Mouse (Mus musculus) spleen, embryonic (tissue): ENCODE results near the gene Lysmd1.

ENCODE experiments used
- CTCF ChIA-PET: fragments of 350-600 bp; sonication (Branson Sonifier 250); formaldehyde crosslinking; loops from one replicate; lab custom pipeline; 2022; lab: Charles Lee

Lysmd1 gene

GRCm38 (mm10) chr3:95171105-95171504 is 37.2 kb downstream of the Lysmd1 start:
- CTCF ChIA-PET = no interaction called here

GRCm38 (mm10) chr3:95172526-95173255 is 38.8 kb downstream of the Lysmd1 start:
- CTCF ChIA-PET = interaction anchor here (0.6 kb wide), 2 partner anchors 18 to 31 kb away, joined by 3 read pairs; partner anchors contain the start of gene Tnfaip8l2

- CTCF ChIA-PET = interaction anchor here (0.6 kb wide), 2 partner anchors 18 to 32 kb away, joined by 3 read pairs; partner anchors contain the start of gene Tnfaip8l2
Observed at GRCm38 (mm10) chr3:95173256-95173949, 39.5 kb downstream of the Lysmd1 start.

- CTCF ChIA-PET = no interaction called here
Observed at GRCm38 (mm10) chr3:95174011-95174592, 40.2 kb downstream of the Lysmd1 start.

GRCm38 (mm10) chr3:95176500-95176899 is 42.6 kb downstream of the Lysmd1 start:
- CTCF ChIA-PET = no interaction called here

- CTCF ChIA-PET = interaction anchor here (0.8 kb wide), 1 partner anchor 91 kb away, joined by 25 read pairs; no protein-coding TSS in a partner anchor
Observed at GRCm38 (mm10) chr3:95177583-95177982, 43.7 kb downstream of the Lysmd1 start.

- CTCF ChIA-PET = no interaction called here
Observed at GRCm38 (mm10) chr3:95178948-95179347, 45.1 kb downstream of the Lysmd1 start.

- CTCF ChIA-PET = no interaction called here
Observed at GRCm38 (mm10) chr3:95179890-95180289, 46.0 kb downstream of the Lysmd1 start.

- CTCF ChIA-PET = no interaction called here
Observed at GRCm38 (mm10) chr3:95181841-95182240, 48.0 kb downstream of the Lysmd1 start.

GRCm38 (mm10) chr3:95184796-95185577 is 51.1 kb downstream of the Lysmd1 start:
- CTCF ChIA-PET = interaction anchor here (0.6 kb wide), 1 partner anchor 132 kb away, joined by 5 read pairs; no protein-coding TSS in a partner anchor

GRCm38 (mm10) chr3:95186100-95186499 is 52.2 kb downstream of the Lysmd1 start:
- CTCF ChIA-PET = no interaction called here

GRCm38 (mm10) chr3:95186888-95187287 is 53.0 kb downstream of the Lysmd1 start:
- CTCF ChIA-PET = no interaction called here
